Mouse (Mus musculus): ENCODE measurements around the gene AI413582.

The AI413582 gene

GRCm38 (mm10) chr17:27520557-27520956 lies 45.0 kb downstream of the AI413582 start:
- DNase-seq (ENCODE audit: low read depth, low spot score) = peak; percentile 50

GRCm38 (mm10) chr17:27518700-27519595 lies 46.6 kb downstream of the AI413582 start:
- no peak for DNase-seq (ENCODE audit: low read depth, low spot score)

- DNase-seq (ENCODE audit: low read depth, low spot score) = no peak
These were observed 47.3 kb downstream of the AI413582 start for GRCm38 (mm10) chr17:27518296-27518695.

GRCm38 (mm10) chr17:27513916-27514762 lies 51.4 kb downstream of the AI413582 start:
- DNase-seq (ENCODE audit: low read depth, low spot score) = no peak
